14 mouse cellular contexts compared by ENCODE assay signal in the genomic region with DNA sequence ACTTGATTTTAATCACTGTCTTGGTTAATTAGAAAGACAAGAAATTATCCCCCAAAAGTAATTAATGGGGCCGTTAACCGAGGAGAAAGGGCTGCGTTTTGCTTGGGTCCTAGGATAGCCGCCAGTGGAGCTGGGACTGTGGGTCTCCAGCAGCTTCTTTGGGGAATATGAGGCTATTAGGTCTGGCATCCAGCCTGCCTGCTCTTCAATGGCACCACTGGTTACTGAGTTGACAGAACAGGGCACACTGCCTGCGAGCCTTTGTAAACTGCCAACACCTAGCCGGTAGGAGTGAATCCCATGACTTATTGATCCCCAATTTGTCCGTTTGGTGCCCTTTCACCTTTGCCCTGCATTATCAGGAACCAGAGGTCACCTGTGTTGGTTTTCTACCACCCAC. TPM values are rescaled to one million over a fixed set of nuclear protein-coding genes. Genes with fewer than 3 reads are reported as not detected.
A peak's percentile ranks its signal among the peaks of the same experiment; 100 is the strongest.
DNase-seq lines count a peak whose midpoint lies in the region; ATAC-seq lines count a peak whose summit lies in the region.
"Had no signal": no experiment of that assay in that cellular context is flagged by ENCODE, and none has a peak within 500 bp of the region (broad histone marks: within the 10 kb centered on the region; RNA-seq: fewer than 3 reads in every experiment).

No protein-coding gene starts in this region.

- H3K9me3 ChIP-seq in forebrain, embryonic 15.5 days = no peaks in the 10 kb centered on the region
- H3K9me3 ChIP-seq in forebrain, embryonic 13.5 days (replicated peaks) = no peaks in the 10 kb centered on the region
- no peaks in the 10 kb centered on the region for H3K9me3 ChIP-seq in midbrain, embryonic 11.5 days (ENCODE audit: control insufficient read depth, low read length)
- H3K9me3 ChIP-seq in midbrain, embryonic 10.5 days (replicated peaks) = no peaks in the 10 kb centered on the region
- H3K9me3 ChIP-seq: embryonic facial prominence, embryonic 10.5 days; heart, embryonic 10.5 days; hindbrain, embryonic 13.5 days; intestine, embryonic 15.5 days; kidney, embryonic 15.5 days; limb, embryonic 13.5 days had no signal

- H3K27ac ChIP-seq in forebrain, embryonic 15.5 days (replicated peaks) = 0 out of 2 replicates have a peak overlapping the region, but pooled peaks have one; percentile 40
- H3K27ac ChIP-seq in forebrain, embryonic 13.5 days = no peak overlapping the region
- no peak overlapping the region for H3K27ac ChIP-seq in midbrain, embryonic 11.5 days (ENCODE audit: low read depth, low read length)
- H3K27ac ChIP-seq in midbrain, embryonic 10.5 days (replicated peaks) = no peak overlapping the region
- H3K27ac ChIP-seq: embryonic facial prominence, embryonic 10.5 days; kidney, embryonic 15.5 days; limb, embryonic 13.5 days had no signal

- no peaks in the 10 kb centered on the region for H3K36me3 ChIP-seq in forebrain, embryonic 15.5 days
- H3K36me3 ChIP-seq in forebrain, embryonic 13.5 days (ENCODE audit: poor library complexity, severe bottlenecking) = no peaks in the 10 kb centered on the region
- no peaks in the 10 kb centered on the region for H3K36me3 ChIP-seq in midbrain, embryonic 11.5 days (ENCODE audit: control insufficient read depth, insufficient read depth, low read length)
- H3K36me3 ChIP-seq in midbrain, embryonic 10.5 days = no peaks in the 10 kb centered on the region
- H3K36me3 ChIP-seq: embryonic facial prominence, embryonic 10.5 days; heart, embryonic 10.5 days; hindbrain, embryonic 13.5 days; intestine, embryonic 15.5 days; kidney, embryonic 15.5 days; limb, embryonic 13.5 days had no signal

- H3K4me3 ChIP-seq in forebrain, embryonic 15.5 days = no peak overlapping the region
- H3K4me3 ChIP-seq in forebrain, embryonic 13.5 days = no peak overlapping the region
- no peak overlapping the region for H3K4me3 ChIP-seq in midbrain, embryonic 11.5 days (ENCODE audit: low read depth, low read length)
- H3K4me3 ChIP-seq in midbrain, embryonic 10.5 days = no peak overlapping the region
- H3K4me3 ChIP-seq: hindbrain, embryonic 13.5 days; intestine, embryonic 15.5 days; kidney, embryonic 15.5 days; limb, embryonic 13.5 days; megakaryocyte, embryonic 14.5 days had no signal

- H3K4me2 ChIP-seq in forebrain, embryonic 15.5 days (replicated peaks) = no peak overlapping the region
- no peak overlapping the region for H3K4me2 ChIP-seq in forebrain, embryonic 13.5 days
- H3K4me2 ChIP-seq in midbrain, embryonic 11.5 days = no peak overlapping the region

- peaks cover 25% of the 10 kb centered on the region for H3K4me1 ChIP-seq in forebrain, embryonic 15.5 days
- H3K4me1 ChIP-seq in forebrain, embryonic 13.5 days = peaks cover 32% of the 10 kb centered on the region
- H3K4me1 ChIP-seq in midbrain, embryonic 11.5 days (ENCODE audit: control insufficient read depth, insufficient read depth, low read length) = peaks cover 15% of the 10 kb centered on the region
- peaks cover 28% of the 10 kb centered on the region for H3K4me1 ChIP-seq in midbrain, embryonic 10.5 days

- ATAC-seq in forebrain, embryonic 15.5 days (replicated peaks) = no peak
- ATAC-seq in forebrain, embryonic 13.5 days = no peak
- ATAC-seq in midbrain, embryonic 11.5 days (ENCODE audit: low FRiP score) = no peak
- ATAC-seq: intestine, embryonic 15.5 days had no signal

- no peak overlapping the region for H3K9ac ChIP-seq in forebrain, embryonic 15.5 days (replicated peaks)
- no peak overlapping the region for H3K9ac ChIP-seq in forebrain, embryonic 13.5 days
- no peak overlapping the region for H3K9ac ChIP-seq in midbrain, embryonic 11.5 days (ENCODE audit: low read length)
- H3K9ac ChIP-seq: intestine, embryonic 15.5 days; kidney, embryonic 15.5 days had no signal

- peak; percentile 75 for DNase-seq in midbrain, embryonic 11.5 days (ENCODE audit: low spot score, missing footprints)
- DNase-seq in midbrain, embryonic 10.5 days (ENCODE audit: low spot score) = no peak
- peak; percentile 72 for DNase-seq in cerebellum, adult 9-11 months
- peak; percentile 53 for DNase-seq in retina, postnatal 1 day
- DNase-seq in lung, postnatal 14 days = no peak

- no peaks in the 10 kb centered on the region for H3K27me3 ChIP-seq in forebrain, embryonic 15.5 days
- H3K27me3 ChIP-seq in forebrain, embryonic 13.5 days = peaks cover 12% of the 10 kb centered on the region; the same call in 1 of the 2 replicates
- peaks cover 3% of the 10 kb centered on the region for H3K27me3 ChIP-seq in midbrain, embryonic 11.5 days (ENCODE audit: control insufficient read depth, insufficient read depth, low read length)
- peaks cover 56% of the 10 kb centered on the region for H3K27me3 ChIP-seq in midbrain, embryonic 10.5 days (ENCODE audit: low read depth, poor library complexity, severe bottlenecking)

- 16% methylated on average over 7 of the region's 7 CpGs for WGBS in forebrain, embryonic 15.5 days
- WGBS in forebrain, embryonic 13.5 days = 31% methylated on average over 7 of the region's 7 CpGs
- 66% methylated on average over 7 of the region's 7 CpGs for WGBS in midbrain, embryonic 11.5 days
- 67% methylated on average over 7 of the region's 7 CpGs for WGBS in midbrain, embryonic 10.5 days

RNA-seq across cellular contexts. Expression of a gene that starts 19.2 kb away (rescaled TPM):
- polyA plus RNA-seq in forebrain, embryonic 15.5 days (2015; fragmentation: Nextera tagmentation; extraction: Ambion mirVana) = 22.1 and 25.6 TPM in 2 replicates
- polyA plus RNA-seq in forebrain, embryonic 13.5 days (2015; fragmentation: Nextera tagmentation; extraction: Ambion mirVana) = 16.1 and 22.6 TPM in 2 replicates
- 13.6 and 13.8 TPM in 2 replicates for polyA plus RNA-seq in midbrain, embryonic 11.5 days (2014; fragmentation: Nextera tagmentation; extraction: Ambion mirVana)
- polyA plus RNA-seq in midbrain, embryonic 10.5 days (2016; fragmentation: Nextera tagmentation; extraction: Ambion mirVana) = 10.7 and 18.4 TPM in 2 replicates

RNA-seq across cellular contexts. Expression of a gene that starts 44.5 kb away (rescaled TPM):
- polyA plus RNA-seq in forebrain, embryonic 15.5 days (2015; fragmentation: Nextera tagmentation; extraction: Ambion mirVana) = 44.9 and 48.3 TPM in 2 replicates
- 45.8 and 46.3 TPM in 2 replicates for polyA plus RNA-seq in forebrain, embryonic 13.5 days (2015; fragmentation: Nextera tagmentation; extraction: Ambion mirVana)
- 62.1 and 67.1 TPM in 2 replicates for polyA plus RNA-seq in midbrain, embryonic 11.5 days (2014; fragmentation: Nextera tagmentation; extraction: Ambion mirVana)
- 59.5 and 63.2 TPM in 2 replicates for polyA plus RNA-seq in midbrain, embryonic 10.5 days (2016; fragmentation: Nextera tagmentation; extraction: Ambion mirVana)

Comparison
In these comparisons a context has a peak if more than half of its experiments do, and no peak if none do; other contexts are left out.
1. DNase-seq: peak in midbrain, embryonic 11.5 days (single experiment), cerebellum, adult 9-11 months (single experiment) and retina, postnatal 1 day (single experiment); none in midbrain, embryonic 10.5 days (single experiment) and lung, postnatal 14 days (single experiment).